ENCODE assay signal across 1 mouse cellular context in genomic region chr3:108279495-108279894, GRCm38 (mm10). TPM values are rescaled to one million over a fixed set of nuclear protein-coding genes. Genes with fewer than 3 reads are reported as not detected.
"Had no signal": no experiment of that assay in that cellular context is flagged by ENCODE, and none has a peak within 500 bp of the region (broad histone marks: within the 10 kb centered on the region; RNA-seq: fewer than 3 reads in every experiment).

No protein-coding gene starts in this region.

RNA-seq across cellular contexts. Expression of gene Sypl2, which starts 53.0 kb away (rescaled TPM):
- total RNA-seq: neutrophil, adult 5-6 weeks had no signal
